Mouse (Mus musculus): ENCODE measurements around the gene Ell2. TPM values are rescaled to one million over a fixed set of nuclear protein-coding genes. Genes with fewer than 3 reads are reported as not detected.

Ell2 gene
- polyA plus RNA-seq, 1 experiment from 2014 or later: 2.2 TPM

- Histone ChIP-seq H3K27me3 (replicated peaks) (no peaks in the 10 kb centered on the region), H3K27ac (replicated peaks) (no peak overlapping the region), H3K9ac (replicated peaks) (no peak overlapping the region), H3K9me3 (replicated peaks) (no peaks in the 10 kb centered on the region), H3K36me3 (no peaks in the 10 kb centered on the region), H3K4me3 (replicated peaks) (no peak overlapping the region), H3K4me2 (no peak overlapping the region), H3K4me1 (no peaks in the 10 kb centered on the region)
- no peak for ATAC-seq (ENCODE audit: low FRiP score)
Measured at GRCm38 (mm10) chr13:75775961-75776360, 69.4 kb downstream of the Ell2 start.

DNA sequence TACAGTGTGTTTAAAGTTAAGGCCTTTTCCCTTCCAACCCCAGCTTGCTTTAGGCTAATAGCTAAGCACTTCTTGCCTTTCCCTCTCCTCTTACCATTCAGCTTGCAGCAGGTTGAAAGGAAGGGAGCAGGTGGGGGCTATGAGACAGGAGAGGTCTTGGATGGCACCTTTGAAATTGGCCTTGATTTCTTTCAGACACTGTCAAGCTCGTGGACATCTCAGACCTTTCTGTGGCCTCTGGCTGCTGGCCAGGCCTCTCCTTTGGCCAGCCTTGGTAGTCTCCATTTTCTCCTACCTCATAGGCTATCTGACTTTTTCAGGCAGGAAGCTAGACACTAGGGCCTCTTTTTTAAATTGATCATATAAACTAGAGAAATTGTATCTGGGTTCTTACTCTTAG is 70.1 kb downstream of the Ell2 start:
- Histone ChIP-seq H3K4me3 (replicated peaks) (no peak overlapping the region), H3K4me2 (no peak overlapping the region), H3K4me1 (no peaks in the 10 kb centered on the region), H3K27me3 (replicated peaks) (no peaks in the 10 kb centered on the region), H3K27ac (replicated peaks) (no peak overlapping the region), H3K9me3 (replicated peaks) (no peaks in the 10 kb centered on the region), H3K36me3 (no peaks in the 10 kb centered on the region), H3K9ac (replicated peaks) (no peak overlapping the region)
- ATAC-seq (ENCODE audit: low FRiP score): no peak
- WGBS: 50% methylated on average over 1 of the region's 1 CpGs

GRCm38 (mm10) chr13:75778156-75778555 is 71.6 kb downstream of the Ell2 start:
- no peak overlapping the region for H3K9ac ChIP-seq (replicated peaks)
- H3K27me3 ChIP-seq (replicated peaks): no peaks in the 10 kb centered on the region
- H3K4me2 ChIP-seq: no peak overlapping the region
- no peaks in the 10 kb centered on the region for H3K9me3 ChIP-seq (replicated peaks)
- no peak for ATAC-seq (ENCODE audit: low FRiP score)
- H3K27ac ChIP-seq (replicated peaks): no peak overlapping the region
- WGBS: 93% methylated on average over 6 of the region's 6 CpGs
- H3K4me3 ChIP-seq (replicated peaks): no peak overlapping the region
- no peaks in the 10 kb centered on the region for H3K4me1 ChIP-seq
- no peaks in the 10 kb centered on the region for H3K36me3 ChIP-seq

GRCm38 (mm10) chr13:75779169-75779568 is 72.6 kb downstream of the Ell2 start:
- Histone ChIP-seq H3K4me1 (no peaks in the 10 kb centered on the region), H3K4me3 (replicated peaks) (no peak overlapping the region), H3K9me3 (replicated peaks) (no peaks in the 10 kb centered on the region), H3K9ac (replicated peaks) (no peak overlapping the region), H3K27ac (replicated peaks) (no peak overlapping the region), H3K27me3 (replicated peaks) (no peaks in the 10 kb centered on the region), H3K4me2 (no peak overlapping the region), H3K36me3 (no peaks in the 10 kb centered on the region)
- 90% methylated on average over 2 of the region's 2 CpGs for WGBS
- ATAC-seq (ENCODE audit: low FRiP score): no peak

DNA sequence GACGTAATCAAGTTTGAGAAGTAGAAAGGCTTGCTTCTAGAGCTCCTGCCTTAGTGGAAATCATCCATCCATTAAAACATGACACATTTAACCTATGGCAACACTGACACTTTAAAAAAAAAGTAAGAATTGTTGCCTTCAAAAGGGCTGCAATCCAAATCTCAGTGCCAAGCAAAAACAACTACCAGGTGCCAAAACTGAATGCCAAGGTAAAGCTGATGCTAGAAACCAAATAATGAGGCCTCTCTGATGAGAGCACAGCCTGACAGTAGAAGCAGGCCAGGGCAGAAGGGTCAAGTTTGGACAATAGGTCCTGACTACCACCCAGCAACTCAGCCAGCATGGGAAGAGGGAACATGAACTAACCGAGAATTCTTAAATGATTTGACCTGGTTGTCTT is 73.5 kb downstream of the Ell2 start:
- ATAC-seq (ENCODE audit: low FRiP score): no peak
- H3K9ac ChIP-seq (replicated peaks): no peak overlapping the region
- H3K36me3 ChIP-seq: no peaks in the 10 kb centered on the region
- H3K9me3 ChIP-seq (replicated peaks): no peaks in the 10 kb centered on the region
- H3K4me3 ChIP-seq (replicated peaks): no peak overlapping the region
- no peaks in the 10 kb centered on the region for H3K27me3 ChIP-seq (replicated peaks)
- H3K4me2 ChIP-seq: no peak overlapping the region
- no peak overlapping the region for H3K27ac ChIP-seq (replicated peaks)
- WGBS: 80% methylated on average over 2 of the region's 2 CpGs
- no peaks in the 10 kb centered on the region for H3K4me1 ChIP-seq

DNA sequence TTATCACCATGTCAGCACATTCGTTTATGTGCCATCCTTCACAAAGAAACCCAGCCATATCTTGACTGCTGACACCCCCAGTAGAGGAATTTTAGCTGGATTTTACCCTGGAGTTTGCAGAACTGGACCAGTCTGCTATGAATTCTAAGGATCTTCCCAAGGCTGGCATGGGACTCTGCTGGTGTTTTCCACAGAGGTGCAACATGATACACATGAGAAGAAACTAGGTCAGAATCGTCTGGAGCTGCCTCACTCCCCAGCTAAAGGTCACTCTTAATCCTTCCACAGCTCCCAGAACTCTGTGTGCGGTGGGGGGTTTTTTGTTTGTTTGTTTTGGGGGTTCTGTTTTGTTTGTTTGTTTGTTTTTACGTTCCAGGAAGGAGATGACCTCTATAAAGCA is 79.2 kb downstream of the Ell2 start:
- H3K4me2 ChIP-seq: no peak overlapping the region
- ATAC-seq (ENCODE audit: low FRiP score): no peak
- no peak overlapping the region for H3K27ac ChIP-seq (replicated peaks)
- H3K9me3 ChIP-seq (replicated peaks): no peaks in the 10 kb centered on the region
- no peaks in the 10 kb centered on the region for H3K4me1 ChIP-seq
- H3K27me3 ChIP-seq (replicated peaks): no peaks in the 10 kb centered on the region
- H3K9ac ChIP-seq (replicated peaks): no peak overlapping the region
- H3K4me3 ChIP-seq (replicated peaks): no peak overlapping the region
- H3K36me3 ChIP-seq: no peaks in the 10 kb centered on the region
- WGBS: 81% methylated on average over 4 of the region's 4 CpGs

GRCm38 (mm10) chr13:75786264-75786663 is 79.7 kb downstream of the Ell2 start:
- H3K27me3 ChIP-seq (replicated peaks): no peaks in the 10 kb centered on the region
- no peak overlapping the region for H3K4me2 ChIP-seq
- H3K4me3 ChIP-seq (replicated peaks): no peak overlapping the region
- H3K9ac ChIP-seq (replicated peaks): no peak overlapping the region
- no peaks in the 10 kb centered on the region for H3K9me3 ChIP-seq (replicated peaks)
- H3K27ac ChIP-seq (replicated peaks): no peak overlapping the region
- WGBS: 93% methylated on average over 11 of the region's 11 CpGs
- H3K4me1 ChIP-seq: no peaks in the 10 kb centered on the region
- ATAC-seq (ENCODE audit: low FRiP score): no peak
- no peaks in the 10 kb centered on the region for H3K36me3 ChIP-seq

- 86% methylated on average over 3 of the region's 3 CpGs for WGBS
Measured at GRCm38 (mm10) chr13:75787364-75787763, 80.8 kb downstream of the Ell2 start.

DNA sequence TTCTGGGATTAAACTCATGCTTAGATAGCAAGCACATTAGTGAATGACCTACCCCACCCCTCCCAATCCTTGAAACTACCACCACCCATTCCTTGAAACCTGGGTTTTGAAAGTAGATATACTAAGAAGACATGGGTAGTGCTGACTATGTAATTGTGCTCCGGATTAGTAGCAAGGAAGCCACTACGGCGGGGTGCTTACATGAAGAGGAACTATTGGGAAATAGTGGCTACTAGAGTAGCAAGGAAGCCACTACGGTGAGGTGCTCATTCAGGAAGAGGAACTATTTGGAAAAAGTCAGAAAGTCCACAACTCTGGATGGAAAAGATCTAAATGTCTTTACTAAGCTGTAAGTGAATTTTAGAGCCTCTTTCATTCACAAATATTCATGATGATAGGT is 81.6 kb downstream of the Ell2 start:
- Histone ChIP-seq H3K4me2 (no peak overlapping the region), H3K27ac (replicated peaks) (no peak overlapping the region), H3K36me3 (no peaks in the 10 kb centered on the region), H3K4me1 (no peaks in the 10 kb centered on the region), H3K9me3 (replicated peaks) (no peaks in the 10 kb centered on the region), H3K4me3 (replicated peaks) (no peak overlapping the region), H3K9ac (replicated peaks) (no peak overlapping the region), H3K27me3 (replicated peaks) (no peaks in the 10 kb centered on the region)
- WGBS: 91% methylated on average over 4 of the region's 4 CpGs
- ATAC-seq (ENCODE audit: low FRiP score): no peak

More at GRCm38 (mm10) chr13:75787364-75787763, 80.8 kb downstream of the Ell2 start:
- Histone ChIP-seq H3K9me3 (replicated peaks) (no peaks in the 10 kb centered on the region), H3K27ac (replicated peaks) (no peak overlapping the region), H3K9ac (replicated peaks) (no peak overlapping the region), H3K4me2 (no peak overlapping the region), H3K36me3 (no peaks in the 10 kb centered on the region), H3K4me1 (no peaks in the 10 kb centered on the region), H3K4me3 (replicated peaks) (no peak overlapping the region), H3K27me3 (replicated peaks) (no peaks in the 10 kb centered on the region)
- no peak for ATAC-seq (ENCODE audit: low FRiP score)

DNA sequence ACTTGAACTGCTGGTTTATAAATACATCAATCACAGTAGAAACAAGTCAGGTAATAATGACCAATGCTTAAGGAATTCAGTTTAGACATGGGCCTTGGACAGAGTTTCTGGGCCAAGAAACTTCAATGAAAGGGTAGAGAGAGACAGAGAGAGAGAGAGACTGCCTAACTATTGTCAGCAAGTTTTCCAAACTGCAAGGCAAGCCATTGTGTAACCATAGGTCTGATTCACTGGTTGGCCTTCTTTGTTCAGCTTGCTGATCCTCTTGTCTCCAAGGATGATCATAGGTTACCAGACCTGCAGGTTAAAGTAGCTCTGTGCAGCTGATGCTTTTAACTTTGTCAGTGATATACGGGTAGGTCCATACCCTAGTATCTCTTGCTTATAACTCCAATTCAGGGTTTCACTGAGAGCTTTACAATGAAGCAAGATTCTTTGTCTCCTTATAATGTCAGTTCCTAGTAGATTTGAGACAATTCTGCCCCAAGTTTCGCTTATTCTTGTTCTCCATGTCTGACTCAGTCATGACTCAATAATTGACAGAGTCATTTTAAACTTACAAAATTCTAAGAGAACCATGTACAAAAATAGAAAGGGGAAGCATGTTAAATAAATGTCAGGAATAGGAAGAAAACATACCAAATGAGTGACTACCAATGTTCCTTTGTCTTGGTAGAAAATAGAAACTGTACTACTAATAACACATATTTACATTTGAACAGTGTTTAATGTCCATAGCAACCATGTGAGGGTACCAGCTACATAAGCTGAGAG is 82.7 kb downstream of the Ell2 start:
- WGBS: 90% methylated on average over 2 of the region's 2 CpGs
- Histone ChIP-seq H3K9me3 (replicated peaks) (no peaks in the 10 kb centered on the region), H3K9ac (replicated peaks) (no peak overlapping the region), H3K4me3 (replicated peaks) (no peak overlapping the region), H3K27me3 (replicated peaks) (no peaks in the 10 kb centered on the region), H3K4me1 (no peaks in the 10 kb centered on the region), H3K27ac (replicated peaks) (no peak overlapping the region), H3K4me2 (no peak overlapping the region), H3K36me3 (no peaks in the 10 kb centered on the region)
- ATAC-seq (ENCODE audit: low FRiP score): no peak

GRCm38 (mm10) chr13:75790550-75791205 is 84.1 kb downstream of the Ell2 start:
- Histone ChIP-seq H3K4me2 (no peak overlapping the region), H3K27me3 (replicated peaks) (no peaks in the 10 kb centered on the region), H3K4me3 (replicated peaks) (no peak overlapping the region), H3K36me3 (no peaks in the 10 kb centered on the region), H3K9me3 (replicated peaks) (no peaks in the 10 kb centered on the region), H3K9ac (replicated peaks) (no peak overlapping the region), H3K4me1 (no peaks in the 10 kb centered on the region), H3K27ac (replicated peaks) (no peak overlapping the region)
- ATAC-seq (ENCODE audit: low FRiP score): no peak
- 79% methylated on average over 1 of the region's 1 CpGs for WGBS

- ATAC-seq (ENCODE audit: low FRiP score): no peak
- Histone ChIP-seq H3K27me3 (replicated peaks) (no peaks in the 10 kb centered on the region), H3K4me3 (replicated peaks) (no peak overlapping the region), H3K4me2 (no peak overlapping the region), H3K27ac (replicated peaks) (no peak overlapping the region), H3K4me1 (0 out of 2 replicates have a peak, but pooled peaks cover 3% of the 10 kb centered on the region), H3K36me3 (no peaks in the 10 kb centered on the region), H3K9ac (replicated peaks) (no peak overlapping the region), H3K9me3 (replicated peaks) (no peaks in the 10 kb centered on the region)
- WGBS: 59% methylated on average over 6 of the region's 6 CpGs
Measured at GRCm38 (mm10) chr13:75793863-75794629, 87.5 kb downstream of the Ell2 start.

All from neural tube, embryonic 15.5 days (tissue).